Mouse (Mus musculus): ENCODE results near the gene Catsperg1.

GRCm38 (mm10) chr7:29202577-29202976 is 11.3 kb downstream of the Catsperg1 start:
- TF ChIP-seq CTCF (IDR thresholded peaks at IDR 0.05; ENCODE audit: low read depth): no peak
- no peak for TF ChIP-seq EP300 (IDR thresholded peaks at IDR 0.05; ENCODE audit: low read depth)

Measured in heart, postnatal 0 days (tissue).